Mouse (Mus musculus): ENCODE measurements at regions not wholly inside any gene's neighbourhood (a gene's known extent, or its start where the extent isn't known, plus 50 kb on each side); places are given as distances from the start of the nearest gene placed in this dataset.
A peak's percentile ranks its signal among the peaks of the same experiment; 100 is the strongest.

DNA sequence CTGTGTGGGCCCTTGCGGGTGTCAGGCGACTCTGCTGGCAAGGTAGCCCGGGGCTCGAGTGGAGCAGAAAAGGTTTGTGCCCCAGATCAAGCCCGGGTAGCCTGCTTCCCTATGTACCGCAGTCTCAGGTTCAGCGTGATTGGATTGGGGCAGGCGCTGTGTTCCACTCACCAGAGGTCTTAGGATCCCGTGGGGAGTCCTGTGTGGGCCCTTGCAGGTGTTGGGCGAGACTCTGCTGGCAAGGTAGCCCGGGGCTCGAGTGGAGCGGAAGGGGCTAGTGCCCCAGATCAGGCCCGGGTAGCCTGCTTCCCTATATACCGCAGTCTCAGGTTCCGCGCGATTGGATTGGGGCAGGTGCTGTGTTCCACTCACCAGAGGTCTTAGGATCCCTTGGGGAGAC is 69.5 kb upstream of the C130026I21Rik start:
- peak in 1 of 2 experiments; percentile 1 for DNase-seq

All from thymus, postnatal 36 days (tissue).